Mouse (Mus musculus) cerebellum, adult 2 months (tissue): ENCODE data around the gene Zfp316. TPM values are rescaled to one million over a fixed set of nuclear protein-coding genes. Genes with fewer than 3 reads are reported as not detected.

Experiments used
- DNase-seq, 2 experiments: peaks; one replicate each; pipeline ENCODE4 v3.0.0; 2021
- H3K27ac ChIP-seq: fragments of 200-500 bp; 2 replicates; pipeline ENCODE4 v1.5.1; 2012; ENCODE audit warnings: low read length, control low read depth, inconsistent platforms; ENCODE audit not compliant: insufficient read depth
- H3K27me3 ChIP-seq: fragments of 200-500 bp; 2 replicates; pipeline ENCODE4 v1.6.1; 2012; ENCODE audit warnings: inconsistent platforms, mild to moderate bottlenecking, low read length, moderate library complexity; ENCODE audit not compliant: control insufficient read depth, insufficient read depth
- H3K4me1 ChIP-seq: fragments of 200-500 bp; 2 replicates; pipeline ENCODE4 v1.6.1; 2011; ENCODE audit warnings: low read length; ENCODE audit not compliant: control insufficient read depth, insufficient read depth
- H3K4me3 ChIP-seq: fragments of 200-500 bp; replicated peaks from 2 replicates; pipeline ENCODE3; 2011; ENCODE audit warnings: mild to moderate bottlenecking, low read depth, low read length, control low read depth; ENCODE audit not compliant: insufficient read depth
- CTCF ChIP-seq: fragments of 200-500 bp; IDR thresholded peaks from 2 replicates; pipeline ENCODE4 v1.5.1; 2011; ENCODE audit warnings: low read depth, mild to moderate bottlenecking, control low read depth, low read length, moderate library complexity, borderline replicate concordance; ENCODE audit not compliant: insufficient read depth
- POLR2A ChIP-seq: fragments of 200-500 bp; IDR thresholded peaks from 2 replicates; pipeline ENCODE4 v1.6.1; 2011; ENCODE audit warnings: low read length, control low read depth, borderline replicate concordance; ENCODE audit not compliant: insufficient read depth
- WGBS: fragments of 180-500 bp; shearing (Covaris S2); methylation state at CpG from one replicate; pipeline ENCODE4 v1.1.7; 2018; 5-methylcytosine and 5-hydroxymethylcytosine counted together
- polyA plus RNA-seq: library from polyadenylated mRNA; depleted of rRNA; stranded (reverse); fragments of >200 nt; gene quantifications from 2 replicates; pipeline ENCODE4 v1.2.3, GENCODE M21; 2012

Gene Zfp316
- polyA plus RNA-seq, 1 experiment = 14.1 TPM

GRCm38 (mm10) chr5:143293404-143293803 lies 23.6 kb upstream of the Zfp316 start, which contains the start of gene Zfp853:
Gene Zfp853, minus strand, starts transcription at chr5:143293623.
- WGBS = 2% methylated on average over 38 of the region's 38 CpGs
- H3K27me3 ChIP-seq = peaks cover 2% of the 10 kb centered on the region; the same call in 1 of the 2 replicates
- no peak for TF ChIP-seq CTCF
- no peak for TF ChIP-seq POLR2A
- H3K4me1 ChIP-seq = no peaks in the 10 kb centered on the region
- no peak within 1 kb of the TSS for H3K4me3 ChIP-seq
- no peak within 1 kb of the TSS for H3K27ac ChIP-seq
- no peak for DNase-seq

DNA sequence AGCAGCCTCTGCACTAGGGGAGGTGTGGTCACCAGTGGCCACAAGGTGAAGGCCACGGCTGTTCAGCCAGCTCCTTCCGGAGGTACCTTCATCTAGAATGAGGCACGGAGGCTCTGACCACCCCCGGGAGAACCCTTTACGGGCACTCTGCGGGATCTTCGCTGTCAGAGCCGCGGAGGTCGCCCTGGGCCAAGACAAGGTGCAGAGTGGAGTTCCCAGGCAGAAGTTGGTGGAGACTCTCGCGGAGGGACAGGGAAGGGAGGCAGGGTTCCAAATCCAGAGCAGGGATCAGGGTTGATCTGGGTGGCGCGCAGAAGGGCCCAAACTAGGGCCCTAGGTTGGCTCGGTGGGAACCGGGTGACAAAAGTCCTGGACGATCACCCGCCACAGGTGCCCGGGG lies 23.1 kb upstream of the Zfp316 start:
- Histone ChIP-seq H3K4me1 (no peaks in the 10 kb centered on the region), H3K4me3 (no peak overlapping the region), H3K27ac (no peak overlapping the region), H3K27me3 (peaks cover 2% of the 10 kb centered on the region; the same call in 1 of the 2 replicates)
- no peak for TF ChIP-seq POLR2A
- TF ChIP-seq CTCF = no peak
- no peak for DNase-seq
- WGBS = 5% methylated on average over 19 of the region's 19 CpGs

DNA sequence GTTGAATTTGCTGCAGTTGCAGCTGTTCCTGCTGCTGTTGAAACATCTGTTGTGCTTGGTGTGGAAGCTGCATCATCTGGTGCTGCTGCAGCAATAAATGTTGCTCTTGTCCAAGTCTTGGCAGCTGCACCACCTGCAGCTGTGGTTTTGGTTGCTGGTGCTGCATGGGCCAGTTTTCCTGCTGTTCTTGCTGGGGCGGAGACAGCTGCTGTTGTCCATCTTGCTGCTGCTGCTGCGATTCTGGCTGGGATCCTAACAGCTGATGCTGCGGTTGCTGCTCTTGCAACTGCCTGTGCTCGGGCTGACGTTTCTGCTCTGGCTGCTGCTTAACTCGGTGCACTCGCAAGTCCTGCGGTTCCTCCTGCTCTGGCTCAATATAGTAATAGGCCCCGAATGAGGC lies 19.5 kb upstream of the Zfp316 start:
- H3K4me3 ChIP-seq = no peak overlapping the region
- TF ChIP-seq CTCF (no peak), POLR2A (no peak)
- 64% methylated on average over 9 of the region's 9 CpGs for WGBS
- no peaks in the 10 kb centered on the region for H3K4me1 ChIP-seq
- no peak for DNase-seq
- peaks cover 2% of the 10 kb centered on the region; the same call in 1 of the 2 replicates for H3K27me3 ChIP-seq
- no peak overlapping the region for H3K27ac ChIP-seq

DNA sequence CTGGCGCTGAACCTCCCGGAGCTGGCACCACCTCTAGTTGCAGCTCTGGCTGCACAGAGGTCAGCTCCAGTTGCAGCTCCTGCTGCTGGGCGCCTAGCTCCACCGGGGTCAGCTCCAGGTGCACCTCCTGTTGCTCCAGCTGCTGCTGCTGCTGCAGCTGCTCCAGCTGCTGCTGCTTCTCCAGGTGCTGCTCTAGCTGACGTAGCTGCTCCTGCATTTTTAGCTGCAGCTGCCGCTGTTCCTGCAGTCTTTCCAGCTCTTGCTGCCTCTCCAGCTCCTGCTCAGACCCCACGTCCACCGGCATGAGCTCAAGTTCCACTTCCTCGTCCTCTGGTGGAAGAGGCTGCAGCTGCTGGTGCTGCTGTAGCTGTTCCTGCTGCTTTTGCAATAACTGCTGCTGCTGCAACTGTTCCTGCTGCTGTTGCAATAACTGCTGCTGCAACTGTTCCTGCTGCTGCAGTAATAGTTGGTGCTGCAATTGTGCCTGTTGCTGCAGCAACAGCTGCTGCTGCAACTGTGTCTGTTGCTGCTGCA lies 18.6 kb upstream of the Zfp316 start:
- TF ChIP-seq POLR2A = no peak
- no peak for TF ChIP-seq CTCF
- Histone ChIP-seq H3K4me3 (peak overlapping the region; percentile 57), H3K27me3 (peaks cover 2% of the 10 kb centered on the region; the same call in 1 of the 2 replicates), H3K4me1 (no peaks in the 10 kb centered on the region), H3K27ac (no peak overlapping the region)
- no peak for DNase-seq
- WGBS = 43% methylated on average over 9 of the region's 9 CpGs

DNA sequence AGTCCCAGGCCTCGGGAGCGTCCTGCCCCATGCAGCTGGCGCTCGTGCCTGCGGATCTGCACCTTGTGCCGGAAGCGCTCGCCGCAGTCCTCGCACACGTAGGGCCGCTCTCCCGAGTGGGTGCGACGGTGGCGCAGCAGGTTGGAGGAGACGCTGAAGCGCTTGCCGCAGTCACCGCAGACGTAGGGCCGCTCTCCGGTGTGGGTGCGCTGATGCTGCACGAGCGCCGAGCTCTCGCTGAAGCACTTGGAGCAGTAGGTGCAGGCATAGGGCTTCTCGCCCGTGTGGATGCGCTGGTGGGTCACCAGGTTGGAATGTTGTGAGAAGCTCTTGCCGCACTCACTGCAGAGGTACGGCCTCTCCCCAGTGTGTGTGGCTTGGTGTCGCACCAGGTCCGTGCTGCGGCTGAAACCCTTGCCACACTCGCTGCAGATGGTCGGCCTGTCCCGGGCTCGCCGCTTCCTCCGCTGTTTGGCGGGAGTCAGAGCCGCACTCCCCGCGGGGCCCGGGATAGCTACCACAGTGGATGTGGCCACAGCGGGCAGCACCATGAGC lies 18.0 kb upstream of the Zfp316 start:
- peak; percentile 55 to 69 for DNase-seq
- 6% methylated on average over 48 of the region's 48 CpGs for WGBS
- H3K4me3 ChIP-seq = peak overlapping the region; percentile 57
- no peaks in the 10 kb centered on the region for H3K27me3 ChIP-seq
- H3K4me1 ChIP-seq = no peaks in the 10 kb centered on the region
- no peak overlapping the region for H3K27ac ChIP-seq
- 0 out of 2 replicates have a peak, but pooled peaks have one; percentile 12 for TF ChIP-seq POLR2A
- TF ChIP-seq CTCF = no peak

- DNase-seq = no peak
- Histone ChIP-seq H3K4me3 (no peak overlapping the region), H3K27ac (no peak overlapping the region), H3K4me1 (no peaks in the 10 kb centered on the region), H3K27me3 (no peaks in the 10 kb centered on the region)
- WGBS = 51% methylated on average over 6 of the region's 6 CpGs
- TF ChIP-seq CTCF (peak; percentile 43; the same call in 1 of the 2 replicates), POLR2A (no peak)
Observed at GRCm38 (mm10) chr5:143284762-143285161, 14.9 kb upstream of the Zfp316 start.

- H3K27me3 ChIP-seq = no peaks in the 10 kb centered on the region
- WGBS = 48% methylated on average over 10 of the region's 10 CpGs
- no peak overlapping the region for H3K27ac ChIP-seq
- no peak for TF ChIP-seq CTCF
- TF ChIP-seq POLR2A = no peak
- H3K4me1 ChIP-seq = no peaks in the 10 kb centered on the region
- H3K4me3 ChIP-seq = no peak overlapping the region
- no peak for DNase-seq
Observed at GRCm38 (mm10) chr5:143279247-143279646, 9.4 kb upstream of the Zfp316 start.

DNA sequence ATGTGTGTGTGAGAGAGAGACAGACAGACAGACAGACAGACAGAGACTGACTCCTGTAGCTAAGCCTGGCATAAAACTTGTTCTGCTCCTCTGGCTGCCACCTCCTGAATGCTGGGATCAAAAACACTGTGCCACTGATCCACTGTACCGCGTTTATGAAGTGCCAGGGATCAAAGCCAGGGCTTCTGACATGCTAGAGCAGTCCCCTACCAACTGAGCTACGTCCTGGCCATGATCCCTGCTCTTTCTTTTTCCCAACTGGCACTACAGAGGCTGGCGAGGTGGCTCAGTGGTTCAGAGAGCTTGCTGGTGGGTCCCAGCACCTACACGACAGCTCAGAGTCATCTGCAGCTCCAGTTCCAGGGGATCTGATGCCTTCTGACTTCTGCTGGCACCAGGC lies 5.9 kb upstream of the Zfp316 start:
- H3K4me3 ChIP-seq = no peak overlapping the region
- DNase-seq = no peak
- H3K27me3 ChIP-seq = no peaks in the 10 kb centered on the region
- H3K27ac ChIP-seq = no peak overlapping the region
- 13% methylated on average over 5 of the region's 5 CpGs for WGBS
- TF ChIP-seq POLR2A = no peak
- no peak for TF ChIP-seq CTCF
- peaks cover 5% of the 10 kb centered on the region for H3K4me1 ChIP-seq
